Mouse (Mus musculus): ENCODE measurements around the gene Fbxo3. TPM values are rescaled to one million over a fixed set of nuclear protein-coding genes. Genes with fewer than 3 reads are reported as not detected.
A peak's percentile ranks its signal among the peaks of the same experiment; 100 is the strongest.
"Not testable (repeated sequence)": the region's sequence is repeated elsewhere in the genome, so short reads cannot be mapped to it uniquely, and the experiment has no call there.

Gene Fbxo3
- total RNA-seq, 2 experiments from 2014 or later = 54.1 to 55.5 TPM

- peak; percentile 67 to 79 for DNase-seq
- intact Hi-C loops (cut with DNase I) = loop anchor here (10.0 kb wide), 2 partner anchors 60 to 550 kb away; partner anchors contain the start of gene Cd59a
Measured at GRCm38 (mm10) chr2:104034832-104035472, 7.4 kb downstream of the Fbxo3 start.

GRCm38 (mm10) chr2:104035595-104035994, 8.1 kb downstream of the Fbxo3 start:
- intact Hi-C loops (cut with DNase I) = loop anchor here (10.0 kb wide), 2 partner anchors 59 to 549 kb away; partner anchors contain the start of gene Cd59a

GRCm38 (mm10) chr2:104036316-104036715, 8.8 kb downstream of the Fbxo3 start:
- intact Hi-C loops (cut with DNase I) = loop anchor here (2.0 to 10.0 kb wide), 3 partner anchors 58 to 548 kb away; partner anchors contain the start of gene Cd59a
- DNase-seq = no peak

More at GRCm38 (mm10) chr2:104035595-104035994, 8.1 kb downstream of the Fbxo3 start:
- DNase-seq = peak; percentile 7 to 42

GRCm38 (mm10) chr2:104038236-104038635, 10.7 kb downstream of the Fbxo3 start:
- intact Hi-C loops (cut with DNase I) = loop anchor here (10.0 kb wide), 2 partner anchors 57 to 547 kb away; partner anchors contain the start of gene Cd59a

GRCm38 (mm10) chr2:104041632-104042031, 14.1 kb downstream of the Fbxo3 start:
- no peak for DNase-seq
- intact Hi-C loops (cut with DNase I) = no loop called here

More at GRCm38 (mm10) chr2:104038236-104038635, 10.7 kb downstream of the Fbxo3 start:
- DNase-seq = no peak

- no peak for DNase-seq
- intact Hi-C loops (cut with DNase I) = no loop called here
Measured at GRCm38 (mm10) chr2:104042766-104043165, 15.2 kb downstream of the Fbxo3 start.

- DNase-seq = no peak
- intact Hi-C loops (cut with DNase I) = no loop called here
Measured at GRCm38 (mm10) chr2:104043624-104044478, 16.3 kb downstream of the Fbxo3 start.

- intact Hi-C loops (cut with DNase I) = no loop called here
- DNase-seq = no peak
Measured at GRCm38 (mm10) chr2:104044479-104045080, 17.1 kb downstream of the Fbxo3 start.

GRCm38 (mm10) chr2:104058381-104058780, 30.9 kb downstream of the Fbxo3 start:
- intact Hi-C loops (cut with DNase I) = no loop called here
- DNase-seq = no peak

- intact Hi-C loops (cut with DNase I) = no loop called here
- no peak for DNase-seq
Measured at GRCm38 (mm10) chr2:104058954-104059353, 31.4 kb downstream of the Fbxo3 start.

- intact Hi-C loops (cut with DNase I) = no loop called here
- no peak for DNase-seq
Measured at GRCm38 (mm10) chr2:104059786-104060185, 32.3 kb downstream of the Fbxo3 start.

- DNase-seq = no peak
- intact Hi-C loops (cut with DNase I) = no loop called here
Measured at GRCm38 (mm10) chr2:104060996-104061395, 33.5 kb downstream of the Fbxo3 start.

- DNase-seq = no peak
- intact Hi-C loops (cut with DNase I) = no loop called here
Measured at GRCm38 (mm10) chr2:104062665-104063064, 35.1 kb downstream of the Fbxo3 start.

- intact Hi-C loops (cut with DNase I) = no loop called here
- DNase-seq = no peak
Measured at GRCm38 (mm10) chr2:104064152-104064551, 36.6 kb downstream of the Fbxo3 start.

GRCm38 (mm10) chr2:104065526-104065925, 38.0 kb downstream of the Fbxo3 start, which contains the start of gene Gm10912:
TSS of gene Gm10912 (plus strand) at chr2:104065826.
- intact Hi-C loops (cut with DNase I); DNase-seq: not testable (repeated sequence)

- intact Hi-C loops (cut with DNase I) = loop anchor here (1.0 kb wide), 1 partner anchor 27 kb away; the partner anchor contains the start of gene Cd59a
Measured at GRCm38 (mm10) chr2:104068450-104068849, 40.9 kb downstream of the Fbxo3 start, which contains the start of gene Gm10799. TSS of gene Gm10799 (minus strand) at chr2:104068550.

GRCm38 (mm10) chr2:104069704-104070185, 42.2 kb downstream of the Fbxo3 start, which contains the start of gene Cd59b:
TSS of gene Cd59b (plus strand) at chr2:104069849.
- intact Hi-C loops (cut with DNase I) = no loop called here
- peak; percentile 28 to 40 for DNase-seq

More at GRCm38 (mm10) chr2:104068450-104068849, 40.9 kb downstream of the Fbxo3 start, which contains the start of gene Gm10799:
- not testable (repeated sequence) for DNase-seq

GRCm38 (mm10) chr2:104078285-104078684, 50.8 kb downstream of the Fbxo3 start:
- DNase-seq; intact Hi-C loops (cut with DNase I): not testable (repeated sequence)

GRCm38 (mm10) chr2:104081436-104082050, 54.0 kb downstream of the Fbxo3 start:
- intact Hi-C loops (cut with DNase I); DNase-seq: not testable (repeated sequence)

GRCm38 (mm10) chr2:104082474-104082873, 55.0 kb downstream of the Fbxo3 start:
- intact Hi-C loops (cut with DNase I) = no loop called here
- DNase-seq = no peak

Measured in heart, postnatal 14 days (tissue).